Mouse (Mus musculus) lung, postnatal 0 days (tissue): ENCODE data around the gene Trib2.

Experiments
- CTCF ChIP-seq: IDR thresholded peaks from 2 replicates; pipeline ENCODE4 v1.5.1; 2016; ENCODE audit warnings: antibody characterized with exemption, mild to moderate bottlenecking
- EP300 ChIP-seq: IDR thresholded peaks from 2 replicates; pipeline ENCODE4 v1.6.1; 2016; ENCODE audit warnings: antibody characterized with exemption, mild to moderate bottlenecking, control low read depth

GRCm38 (mm10) chr12:15765238-15765637 is 51.5 kb downstream of the Trib2 start:
- no peak for TF ChIP-seq EP300
- no peak for TF ChIP-seq CTCF
